9 mouse cellular contexts compared by ENCODE assay signal in the genomic region with DNA sequence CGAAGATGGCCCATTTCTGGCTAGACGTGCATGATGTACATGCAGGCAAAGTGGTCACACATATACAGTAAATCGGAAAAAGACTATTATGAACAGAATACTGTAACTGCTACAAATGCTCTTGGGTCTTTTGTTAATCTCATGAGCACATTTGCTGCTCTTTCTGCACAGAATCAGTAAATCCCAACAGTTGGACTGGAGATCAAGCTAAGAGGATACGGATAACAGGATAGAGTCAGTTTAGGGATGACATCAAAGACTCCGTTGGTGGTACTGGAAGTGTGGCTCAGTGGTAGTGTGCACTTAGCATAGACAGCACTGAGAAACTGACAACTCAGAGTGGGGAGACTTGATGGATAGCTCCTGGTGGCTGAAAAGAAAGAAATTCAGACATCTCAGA. TPM values are rescaled to one million over a fixed set of nuclear protein-coding genes. Genes with fewer than 3 reads are reported as not detected.
A peak's percentile ranks its signal among the peaks of the same experiment; 100 is the strongest.
DNase-seq lines count a peak whose midpoint lies in the region; ATAC-seq and TF ChIP-seq lines count a peak whose summit lies in the region.
"Had no signal": no experiment of that assay in that cellular context is flagged by ENCODE, and none has a peak within 500 bp of the region (broad histone marks: within the 10 kb centered on the region; RNA-seq: fewer than 3 reads in every experiment).

No protein-coding gene starts in this region.

- peak overlapping the region; percentile 97 for H3K27ac ChIP-seq in layer of hippocampus, adult 2 months
- no peak overlapping the region for H3K27ac ChIP-seq in cortical plate, adult 2 months (ENCODE audit: insufficient read depth, low read length)
- H3K27ac ChIP-seq in intestine, embryonic 15.5 days, result peak overlapping the region; percentile 98
- peak overlapping the region; percentile 96 for H3K27ac ChIP-seq in neural tube, embryonic 15.5 days (replicated peaks)

- no peaks in the 10 kb centered on the region for H3K27me3 ChIP-seq in intestine, embryonic 15.5 days (replicated peaks)
- no peaks in the 10 kb centered on the region for H3K27me3 ChIP-seq in neural tube, embryonic 15.5 days (replicated peaks)

- no peak for DNase-seq in layer of hippocampus, adult 2 months (ENCODE audit: low spot score in 2 of 2)
- DNase-seq in layer of hippocampus, adult 18-20 months (ENCODE audit: low spot score in 2 of 2), result no peak
- no peak for DNase-seq in c-Kit-positive CD71-positive TER-119-positive erythroid progenitor cells, embryonic 14.5 days (ENCODE audit: low spot score)
- no peak for DNase-seq in thymus, postnatal 4 days
- no peak for DNase-seq in ovary, postnatal 14 days (ENCODE audit: low spot score)
- DNase-seq: thymus, postnatal 36 days had no signal

- no peaks in the 10 kb centered on the region for H3K9me3 ChIP-seq in intestine, embryonic 15.5 days
- H3K9me3 ChIP-seq in neural tube, embryonic 15.5 days (replicated peaks), result no peaks in the 10 kb centered on the region

- peak overlapping the region; percentile 73 for H3K4me2 ChIP-seq in intestine, embryonic 15.5 days (replicated peaks)
- peak overlapping the region; percentile 68 for H3K4me2 ChIP-seq in neural tube, embryonic 15.5 days

- H3K4me3 ChIP-seq in layer of hippocampus, adult 2 months, result peak overlapping the region; percentile 86
- peak overlapping the region; percentile 32 for H3K4me3 ChIP-seq in cortical plate, adult 2 months (ENCODE audit: insufficient read depth, low read length)
- peak overlapping the region; percentile 91 for H3K4me3 ChIP-seq in intestine, embryonic 15.5 days (replicated peaks)
- H3K4me3 ChIP-seq in neural tube, embryonic 15.5 days (replicated peaks), result peak overlapping the region; percentile 97

- ATAC-seq in intestine, embryonic 15.5 days, result no peak
- ATAC-seq in neural tube, embryonic 15.5 days (ENCODE audit: low FRiP score), result no peak

- peaks cover 4% of the 10 kb centered on the region for H3K4me1 ChIP-seq in cortical plate, adult 2 months (ENCODE audit: control insufficient read depth, insufficient read depth, low read length)
- peaks cover 10% of the 10 kb centered on the region for H3K4me1 ChIP-seq in intestine, embryonic 15.5 days (replicated peaks)
- H3K4me1 ChIP-seq in neural tube, embryonic 15.5 days, result peaks cover 37% of the 10 kb centered on the region

- H3K9ac ChIP-seq in intestine, embryonic 15.5 days, result peak overlapping the region; percentile 94
- H3K9ac ChIP-seq in neural tube, embryonic 15.5 days (replicated peaks), result peak overlapping the region; percentile 100

- TF ChIP-seq CTCF in layer of hippocampus, adult 2 months (conservative IDR thresholded peaks at IDR 0.05), result no peak
- no peak for TF ChIP-seq CTCF in cortical plate, adult 2 months (IDR thresholded peaks at IDR 0.05; ENCODE audit: extremely low read depth, insufficient read depth, low read length)

- WGBS in intestine, embryonic 15.5 days, result 25% methylated on average over 5 of the region's 5 CpGs
- WGBS in neural tube, embryonic 15.5 days, result 35% methylated on average over 5 of the region's 5 CpGs

- H3K36me3 ChIP-seq in intestine, embryonic 15.5 days, result peaks cover 11% of the 10 kb centered on the region
- peaks cover 17% of the 10 kb centered on the region for H3K36me3 ChIP-seq in neural tube, embryonic 15.5 days

- TF ChIP-seq POLR2A in cortical plate, adult 2 months (IDR thresholded peaks at IDR 0.05; ENCODE audit: extremely low read depth, insufficient read depth, low read length), result no peak

RNA-seq across cellular contexts. Expression of a gene that starts 0.8 kb away (rescaled TPM):
- total RNA-seq in layer of hippocampus, adult 2 months (2021), result 10 to 100 TPM; 42.2 to 45.9 TPM
- total RNA-seq in layer of hippocampus, adult 18-20 months (2021), result 10 to 100 TPM; 40.9 to 44.4 TPM
- 35.5 and 36.2 TPM in 2 replicates for polyA plus RNA-seq in cortical plate, adult 2 months (2012; rRNA removed)
- polyA plus RNA-seq in intestine, embryonic 15.5 days (2015; fragmentation: Nextera tagmentation; extraction: Ambion mirVana), result 40.1 and 42.0 TPM in 2 replicates
- 45.3 and 46.8 TPM in 2 replicates for polyA plus RNA-seq in neural tube, embryonic 15.5 days (2015; fragmentation: Nextera tagmentation; extraction: Ambion mirVana)

Comparison
In these comparisons a context has a peak if more than half of its experiments do, and no peak if none do; other contexts are left out.
1. H3K4me3 ChIP-seq: peak in every context shown above with its lines; median percentile 97 in neural tube, embryonic 15.5 days; 91 in intestine, embryonic 15.5 days; 86 in layer of hippocampus, adult 2 months; 32 in cortical plate, adult 2 months.